Mouse (Mus musculus): ENCODE measurements around the gene Nsd1. TPM values are rescaled to one million over a fixed set of nuclear protein-coding genes. Genes with fewer than 3 reads are reported as not detected.

Nsd1 gene
- polyA plus RNA-seq (2012; rRNA removed), result 17.6 and 19.6 TPM in 2 replicates

GRCm38 (mm10) chr13:55209649-55210192 is at the start of gene Nsd1:
Nsd1 (plus strand) TSS chr13:55209782.
- peak; percentile 38 for DNase-seq
- Histone ChIP-seq H3K36me3 (ENCODE audit: control insufficient read depth, insufficient read depth, low read length) (peaks cover 4% of the 10 kb centered on the region; the same call in 1 of the 2 replicates), H3K4me1 (ENCODE audit: control insufficient read depth, insufficient read depth, low read length) (peaks cover 13% of the 10 kb centered on the region), H3K27me3 (replicated peaks; ENCODE audit: control insufficient read depth, insufficient read depth, low read length) (no peaks in the 10 kb centered on the region), H3K4me3 (ENCODE audit: insufficient read depth, low read depth, low read length) (peak within 1 kb of the TSS; percentile 95), H3K27ac (ENCODE audit: insufficient read depth, low read depth, low read length) (peak within 1 kb of the TSS; percentile 81)
- TF ChIP-seq CTCF (conservative IDR thresholded peaks at IDR 0.05; ENCODE audit: insufficient read depth, insufficient read length, low read depth, low read length), result no peak
- TF ChIP-seq POLR2A (IDR thresholded peaks at IDR 0.05; ENCODE audit: low read depth, low read length), result no peak
- WGBS, result 70% methylated on average over 31 of the region's 31 CpGs

- Histone ChIP-seq H3K36me3 (ENCODE audit: control insufficient read depth, insufficient read depth, low read length) (no peaks in the 10 kb centered on the region; the same call in 1 of the 2 replicates), H3K27ac (ENCODE audit: insufficient read depth, low read depth, low read length) (no peak overlapping the region)
- TF ChIP-seq POLR2A (IDR thresholded peaks at IDR 0.05; ENCODE audit: low read depth, low read length) (no peak), CTCF (conservative IDR thresholded peaks at IDR 0.05; ENCODE audit: insufficient read depth, insufficient read length, low read depth, low read length) (no peak)
These were observed 47.2 kb upstream of the Nsd1 start for GRCm38 (mm10) chr13:55162365-55162764.

GRCm38 (mm10) chr13:55163553-55163952 is 46.0 kb upstream of the Nsd1 start:
- no peak overlapping the region for H3K4me3 ChIP-seq (ENCODE audit: insufficient read depth, low read depth, low read length)
- peak; percentile 38 for DNase-seq
- H3K27ac ChIP-seq (ENCODE audit: insufficient read depth, low read depth, low read length), result no peak overlapping the region
- 54% methylated on average over 5 of the region's 5 CpGs for WGBS
- H3K27me3 ChIP-seq (replicated peaks; ENCODE audit: control insufficient read depth, insufficient read depth, low read length), result no peaks in the 10 kb centered on the region
- no peaks in the 10 kb centered on the region; the same call in 1 of the 2 replicates for H3K36me3 ChIP-seq (ENCODE audit: control insufficient read depth, insufficient read depth, low read length)
- TF ChIP-seq POLR2A (IDR thresholded peaks at IDR 0.05; ENCODE audit: low read depth, low read length), result no peak
- no peak for TF ChIP-seq CTCF (conservative IDR thresholded peaks at IDR 0.05; ENCODE audit: insufficient read depth, insufficient read length, low read depth, low read length)
- H3K4me1 ChIP-seq (ENCODE audit: control insufficient read depth, insufficient read depth, low read length), result peaks cover 6% of the 10 kb centered on the region; the same call in 1 of the 2 replicates

More at GRCm38 (mm10) chr13:55162365-55162764, 47.2 kb upstream of the Nsd1 start:
- 51% methylated on average over 7 of the region's 7 CpGs for WGBS
- Histone ChIP-seq H3K4me1 (ENCODE audit: control insufficient read depth, insufficient read depth, low read length) (no peaks in the 10 kb centered on the region), H3K4me3 (ENCODE audit: insufficient read depth, low read depth, low read length) (no peak overlapping the region), H3K27me3 (replicated peaks; ENCODE audit: control insufficient read depth, insufficient read depth, low read length) (no peaks in the 10 kb centered on the region)
- no peak for DNase-seq

- no peaks in the 10 kb centered on the region for H3K36me3 ChIP-seq (ENCODE audit: control insufficient read depth, insufficient read depth, low read length)
- no peak overlapping the region for H3K27ac ChIP-seq (ENCODE audit: insufficient read depth, low read depth, low read length)
- no peak for TF ChIP-seq POLR2A (IDR thresholded peaks at IDR 0.05; ENCODE audit: low read depth, low read length)
- TF ChIP-seq CTCF (conservative IDR thresholded peaks at IDR 0.05; ENCODE audit: insufficient read depth, insufficient read length, low read depth, low read length), result no peak
- H3K4me1 ChIP-seq (ENCODE audit: control insufficient read depth, insufficient read depth, low read length), result peaks cover 14% of the 10 kb centered on the region
- WGBS, result 97% methylated on average over 16 of the region's 16 CpGs
- H3K27me3 ChIP-seq (replicated peaks; ENCODE audit: control insufficient read depth, insufficient read depth, low read length), result no peaks in the 10 kb centered on the region
- H3K4me3 ChIP-seq (ENCODE audit: insufficient read depth, low read depth, low read length), result no peak overlapping the region
- DNase-seq, result no peak
These were observed 43.7 kb upstream of the Nsd1 start for GRCm38 (mm10) chr13:55165831-55166339.

- TF ChIP-seq POLR2A (IDR thresholded peaks at IDR 0.05; ENCODE audit: low read depth, low read length), result no peak
- no peak for TF ChIP-seq CTCF (conservative IDR thresholded peaks at IDR 0.05; ENCODE audit: insufficient read depth, insufficient read length, low read depth, low read length)
- WGBS, result 83% methylated on average over 32 of the region's 32 CpGs
- H3K4me1 ChIP-seq (ENCODE audit: control insufficient read depth, insufficient read depth, low read length), result peaks cover 22% of the 10 kb centered on the region
- H3K4me3 ChIP-seq (ENCODE audit: insufficient read depth, low read depth, low read length), result no peak overlapping the region
- H3K27ac ChIP-seq (ENCODE audit: insufficient read depth, low read depth, low read length), result peak overlapping the region; percentile 40; the same call in 1 of the 2 replicates
- no peak for DNase-seq
- no peaks in the 10 kb centered on the region for H3K27me3 ChIP-seq (replicated peaks; ENCODE audit: control insufficient read depth, insufficient read depth, low read length)
- H3K36me3 ChIP-seq (ENCODE audit: control insufficient read depth, insufficient read depth, low read length), result no peaks in the 10 kb centered on the region
These were observed 42.5 kb upstream of the Nsd1 start for GRCm38 (mm10) chr13:55166806-55167725.

GRCm38 (mm10) chr13:55167798-55168197 is 41.8 kb upstream of the Nsd1 start:
- peak; percentile 80 for DNase-seq
- Histone ChIP-seq H3K4me3 (ENCODE audit: insufficient read depth, low read depth, low read length) (no peak overlapping the region), H3K27ac (ENCODE audit: insufficient read depth, low read depth, low read length) (peak overlapping the region; percentile 78), H3K27me3 (replicated peaks; ENCODE audit: control insufficient read depth, insufficient read depth, low read length) (no peaks in the 10 kb centered on the region), H3K36me3 (ENCODE audit: control insufficient read depth, insufficient read depth, low read length) (no peaks in the 10 kb centered on the region), H3K4me1 (ENCODE audit: control insufficient read depth, insufficient read depth, low read length) (peaks cover 26% of the 10 kb centered on the region)
- 63% methylated on average over 11 of the region's 11 CpGs for WGBS
- TF ChIP-seq POLR2A (IDR thresholded peaks at IDR 0.05; ENCODE audit: low read depth, low read length) (no peak), CTCF (conservative IDR thresholded peaks at IDR 0.05; ENCODE audit: insufficient read depth, insufficient read length, low read depth, low read length) (no peak)

- Histone ChIP-seq H3K27me3 (replicated peaks; ENCODE audit: control insufficient read depth, insufficient read depth, low read length) (no peaks in the 10 kb centered on the region), H3K27ac (ENCODE audit: insufficient read depth, low read depth, low read length) (peak overlapping the region; percentile 78), H3K36me3 (ENCODE audit: control insufficient read depth, insufficient read depth, low read length) (no peaks in the 10 kb centered on the region), H3K4me1 (ENCODE audit: control insufficient read depth, insufficient read depth, low read length) (peaks cover 26% of the 10 kb centered on the region), H3K4me3 (ENCODE audit: insufficient read depth, low read depth, low read length) (no peak overlapping the region)
- TF ChIP-seq POLR2A (IDR thresholded peaks at IDR 0.05; ENCODE audit: low read depth, low read length), result no peak
- TF ChIP-seq CTCF (conservative IDR thresholded peaks at IDR 0.05; ENCODE audit: insufficient read depth, insufficient read length, low read depth, low read length), result no peak
- DNase-seq, result peak; percentile 86
- WGBS, result 63% methylated on average over 5 of the region's 5 CpGs
These were observed 41.3 kb upstream of the Nsd1 start for GRCm38 (mm10) chr13:55168255-55168654.
